Mouse (Mus musculus): Measurements from ENCODE around the gene Zcchc13.
"Not testable (repeated sequence)": the region's sequence is repeated elsewhere in the genome, so short reads cannot be mapped to it uniquely, and the experiment has no call there.

Gene Zcchc13

DNA sequence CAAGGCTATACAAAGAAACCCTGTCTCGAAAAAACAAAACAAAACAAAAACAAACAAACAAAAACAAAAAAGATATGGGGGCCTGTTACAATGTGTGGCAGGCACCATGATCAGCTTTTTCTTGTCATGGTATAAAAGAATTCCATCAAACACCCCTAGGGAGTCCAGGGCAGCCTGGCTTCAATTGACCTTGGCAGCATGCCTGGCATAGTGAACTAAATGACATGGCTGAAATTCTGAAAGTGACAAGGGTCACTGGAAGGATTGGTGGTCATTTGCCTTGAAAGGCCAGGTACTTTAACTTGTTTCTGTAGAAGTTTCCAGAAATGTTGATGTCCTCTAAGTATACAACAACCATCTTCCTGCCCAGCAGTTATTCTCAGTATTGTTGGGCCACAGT is 13.9 kb downstream of the Zcchc13 start:
- DNase-seq (ENCODE audit: low read depth, low spot score): no peak

DNA sequence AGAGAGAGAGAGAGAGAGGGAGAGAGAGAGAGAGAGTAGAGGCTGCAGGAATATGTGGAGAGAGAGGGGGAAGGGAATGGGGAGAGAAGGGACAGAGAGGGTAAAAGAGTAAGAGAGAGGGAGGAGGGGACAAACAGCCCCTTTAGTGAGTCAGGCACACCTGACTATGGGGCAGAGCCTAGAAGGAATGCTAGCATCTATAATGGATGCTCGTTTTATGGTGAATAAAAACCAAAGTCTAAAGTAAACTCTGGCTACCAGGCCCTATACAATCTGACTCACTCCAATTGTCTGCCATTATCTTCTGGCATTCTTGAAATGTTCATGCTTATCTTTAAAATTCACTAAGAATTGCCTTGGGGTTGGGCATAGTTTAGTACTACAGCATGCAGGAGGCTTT is 21.7 kb downstream of the Zcchc13 start:
- DNase-seq (ENCODE audit: low read depth, low spot score): no peak

DNA sequence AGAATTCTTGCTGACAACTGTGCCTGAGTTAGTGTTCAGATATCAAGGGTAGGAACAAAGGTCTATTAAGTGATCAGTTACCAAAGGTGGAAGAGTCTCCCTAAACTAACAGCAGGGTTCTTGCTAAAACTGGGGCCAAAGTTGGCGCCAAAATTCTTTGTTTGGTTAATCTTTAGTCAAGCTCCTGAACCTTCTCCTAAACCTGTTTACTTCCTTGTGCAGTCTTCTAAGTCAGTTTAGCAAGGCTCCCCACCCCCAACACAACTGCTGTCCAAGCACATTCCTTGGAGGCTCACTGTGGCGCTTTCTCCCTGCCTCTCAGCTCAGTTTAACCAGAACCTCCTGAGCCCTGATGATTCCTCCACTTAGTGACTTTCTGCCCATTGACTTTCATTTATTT is 22.6 kb downstream of the Zcchc13 start:
- no peak for DNase-seq (ENCODE audit: low read depth, low spot score)

DNA sequence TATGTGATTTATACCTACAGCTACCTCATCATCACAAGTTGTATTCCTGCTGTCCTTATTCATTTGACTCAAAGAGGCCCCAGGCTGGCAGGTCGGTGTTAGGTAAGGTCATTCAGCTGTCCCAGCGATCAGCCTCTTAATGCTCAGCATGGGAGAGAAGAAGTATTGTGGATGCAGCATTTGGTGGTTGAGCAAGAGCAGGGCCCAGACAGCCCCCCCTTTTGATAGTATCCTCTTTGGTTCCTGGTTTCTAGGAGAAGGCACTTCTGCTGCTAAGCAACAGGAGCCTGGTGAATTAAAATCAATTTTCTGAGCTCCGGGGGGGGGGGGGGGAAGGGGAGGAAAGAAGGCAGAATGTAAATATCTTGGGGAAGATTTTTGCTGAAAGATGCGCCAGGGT is 28.6 kb downstream of the Zcchc13 start:
- no peak for DNase-seq (ENCODE audit: low read depth, low spot score)

DNA sequence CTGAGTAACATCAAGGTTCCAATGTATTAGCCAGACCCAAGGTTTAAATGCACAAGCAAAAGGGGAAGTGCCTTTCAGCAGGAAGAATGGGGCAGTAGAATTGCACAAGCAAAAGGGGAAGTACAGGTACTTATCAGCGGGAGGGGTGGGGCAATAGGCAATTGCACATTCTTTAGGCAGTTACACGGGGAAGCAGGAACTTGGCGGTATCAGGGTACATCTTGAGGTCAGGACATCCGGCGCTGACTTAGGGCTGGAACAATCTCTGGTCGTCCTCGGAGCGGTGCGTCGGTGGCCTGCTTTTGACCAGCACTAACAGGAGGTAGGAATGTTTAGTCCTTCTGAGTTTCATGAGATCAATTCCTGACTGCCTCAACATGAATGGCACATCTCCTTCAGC is 34.1 kb downstream of the Zcchc13 start:
- DNase-seq (ENCODE audit: low read depth, low spot score): not testable (repeated sequence)

DNA sequence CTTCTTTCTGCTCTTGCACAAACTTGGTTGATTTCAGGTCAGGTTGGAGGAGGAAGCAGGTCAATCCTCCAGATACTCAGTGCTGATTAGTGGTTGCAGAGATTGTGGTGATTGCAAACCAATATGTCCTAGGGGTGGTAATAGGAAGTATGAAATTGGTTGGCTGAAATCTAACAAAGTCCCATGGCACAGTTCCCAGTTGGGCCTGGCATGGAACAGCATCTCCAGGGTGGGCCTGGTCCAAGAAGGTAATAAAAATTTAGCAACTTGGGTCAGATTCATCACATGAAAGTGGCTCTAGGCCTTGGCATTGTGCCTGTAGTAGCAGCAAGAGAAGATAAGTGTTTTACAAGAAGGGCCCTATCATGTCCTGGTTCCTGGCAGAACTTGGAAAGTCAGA is 39.9 kb downstream of the Zcchc13 start:
- no peak for DNase-seq (ENCODE audit: low read depth, low spot score)

DNA sequence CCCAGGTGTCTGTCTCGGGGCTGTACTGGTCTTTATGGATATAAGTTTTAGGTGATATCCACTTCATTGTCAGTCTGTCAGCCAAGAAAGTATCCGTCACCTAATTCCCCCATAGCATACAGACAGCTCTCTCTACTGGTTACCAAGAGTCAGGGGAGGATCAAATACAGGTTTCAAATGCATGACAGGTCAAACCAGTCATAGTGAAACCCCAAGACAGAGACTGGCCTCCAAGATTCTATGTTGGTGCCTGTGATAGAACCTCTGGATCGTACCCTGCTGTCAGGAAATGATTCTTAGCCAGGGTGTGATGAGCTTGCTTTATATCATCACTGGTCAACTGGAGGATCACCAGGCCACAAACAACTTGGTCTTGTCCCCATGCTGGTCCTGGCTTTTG is 43.4 kb downstream of the Zcchc13 start:
- no peak for DNase-seq (ENCODE audit: low read depth, low spot score)

DNA sequence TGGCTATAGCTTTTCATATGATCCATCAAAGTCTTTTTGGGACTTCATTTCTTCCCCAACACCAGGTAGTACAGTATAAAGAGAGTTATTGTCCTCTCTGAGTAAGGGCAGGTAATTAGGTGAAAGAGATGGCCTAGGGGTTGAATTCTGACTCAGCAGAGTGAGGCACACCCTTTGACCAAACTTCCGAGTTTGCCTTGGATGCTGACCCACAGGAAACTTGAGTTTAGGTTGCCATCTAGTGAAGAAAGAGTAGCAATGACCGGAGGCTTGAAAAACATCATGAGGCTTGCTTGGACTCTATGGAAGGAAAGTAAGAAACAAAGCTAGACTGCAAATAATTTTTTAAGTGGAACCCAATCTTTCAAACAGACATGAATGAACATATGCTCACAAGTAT is 44.3 kb downstream of the Zcchc13 start:
- DNase-seq (ENCODE audit: low read depth, low spot score): no peak
